Mouse (Mus musculus) CH12.LX (cell line): ENCODE data around the gene Itgb3. TPM values are rescaled to one million over a fixed set of nuclear protein-coding genes. Genes with fewer than 3 reads are reported as not detected.

Source experiments
- DNase-seq: peaks from one replicate; pipeline ENCODE4 v3.0.0-alpha.2; 2013; ENCODE audit errors: extremely low read depth
- H3K27ac ChIP-seq: 2 replicates; pipeline ENCODE4 v1.5.1; 2012; ENCODE audit warnings: low read depth, mild to moderate bottlenecking, control low read depth, moderate library complexity; ENCODE audit not compliant: insufficient read depth
- H3K27me3 ChIP-seq: replicated peaks from 2 replicates; pipeline ENCODE3; 2012; ENCODE audit warnings: inconsistent platforms
- H3K36me3 ChIP-seq, 2 experiments: replicated peaks in 1 of 2; 2 replicates each; pipeline versions ENCODE3 to v1.6.1; 2012; ENCODE audit warnings: inconsistent platforms in 1 of 2, low read length in 1 of 2, mild to moderate bottlenecking in 1 of 2, mixed read lengths in 1 of 2, moderate library complexity in 1 of 2; ENCODE audit not compliant: control insufficient read depth in 1 of 2, insufficient read depth in 1 of 2
- H3K4me1 ChIP-seq, 2 experiments: 2 replicates each; pipeline ENCODE4 v1.6.1; 2012; ENCODE audit warnings: inconsistent platforms in 1 of 2, moderate library complexity in 1 of 2; ENCODE audit not compliant: insufficient read depth in 2 of 2, control insufficient read depth in 1 of 2
- H3K4me2 ChIP-seq: 2 replicates; pipeline ENCODE4 v1.6.1; 2012; ENCODE audit warnings: low read depth, mild to moderate bottlenecking, control low read depth; ENCODE audit not compliant: poor library complexity, insufficient read depth, severe bottlenecking
- H3K4me3 ChIP-seq, 3 experiments: fragments of 150-350 bp in 1 of 3; sonication (generic) in 1 of 3; replicated peaks in 1 of 3; 2 replicates each; pipeline versions ENCODE3 to v1.5.1; 2011 to 2012; ENCODE audit warnings: low read depth in 2 of 3, low read length in 2 of 3, mild to moderate bottlenecking in 2 of 3, moderate library complexity in 2 of 3, control low read depth in 1 of 3, improper control_type of control experiment in 1 of 3, inconsistent platforms in 1 of 3, mixed read lengths in 1 of 3; ENCODE audit not compliant: poor library complexity in 1 of 3
- H3K79me2 ChIP-seq: replicated peaks from 2 replicates; pipeline ENCODE4 v1.6.1; 2012; ENCODE audit warnings: mild to moderate bottlenecking, moderate library complexity; ENCODE audit not compliant: control insufficient read depth, poor library complexity, insufficient read depth, severe bottlenecking; ENCODE audit errors: extremely low read depth
- H3K9ac ChIP-seq: 2 replicates; pipeline ENCODE4 v1.6.1; 2012; ENCODE audit warnings: low read depth, mild to moderate bottlenecking, control low read depth, moderate library complexity; ENCODE audit not compliant: insufficient read depth
- H3K9me3 ChIP-seq: replicated peaks from 2 replicates; pipeline ENCODE3; 2012; ENCODE audit warnings: low read length, inconsistent platforms, mixed read lengths
- E2F4 ChIP-seq: IDR thresholded peaks from 2 replicates; pipeline ENCODE4 v1.6.1; 2011; ENCODE audit warnings: low read depth, low read length, improper control_type of control experiment; ENCODE audit not compliant: insufficient replicate concordance
- ELF1 ChIP-seq: IDR thresholded peaks from 2 replicates; pipeline ENCODE4 v1.6.1; 2014; ENCODE audit warnings: low read depth, mild to moderate bottlenecking, inconsistent platforms, low read length, improper control_type of control experiment
- EP300 ChIP-seq: IDR thresholded peaks from 2 replicates; pipeline ENCODE4 v1.6.1; 2011; ENCODE audit warnings: low read length, improper control_type of control experiment
- HCFC1 ChIP-seq: IDR thresholded peaks from 2 replicates; pipeline ENCODE4 v1.6.1; 2012; ENCODE audit warnings: low read depth, mild to moderate bottlenecking, inconsistent platforms, low read length, improper control_type of control experiment
- IRF4 ChIP-seq: IDR thresholded peaks from 2 replicates; pipeline ENCODE4 v1.6.1; 2014; ENCODE audit warnings: low read depth, mild to moderate bottlenecking, inconsistent platforms, low read length, improper control_type of control experiment
- JUN ChIP-seq: IDR thresholded peaks from 2 replicates; pipeline ENCODE4 v1.6.1; 2011; ENCODE audit warnings: low read depth, mild to moderate bottlenecking, low read length, improper control_type of control experiment, moderate library complexity; ENCODE audit not compliant: insufficient read depth
- JUND ChIP-seq: conservative IDR thresholded peaks from 2 replicates; pipeline ENCODE4 v1.6.1; 2011; ENCODE audit warnings: low read depth, low read length, improper control_type of control experiment
- KAT2A ChIP-seq: IDR thresholded peaks from 2 replicates; pipeline ENCODE4 v1.6.1; 2012; ENCODE audit warnings: low read length, improper control_type of control experiment, inconsistent platforms; ENCODE audit not compliant: insufficient replicate concordance
- MAFK ChIP-seq: IDR thresholded peaks from 2 replicates; pipeline ENCODE4 v1.6.1; 2011; ENCODE audit warnings: low read length, improper control_type of control experiment; ENCODE audit not compliant: insufficient replicate concordance
- MAZ ChIP-seq: IDR thresholded peaks from 2 replicates; pipeline ENCODE4 v1.6.1; 2012; ENCODE audit warnings: low read depth, mild to moderate bottlenecking, inconsistent platforms, low read length, improper control_type of control experiment, moderate library complexity
- MXI1 ChIP-seq: IDR thresholded peaks from 2 replicates; pipeline ENCODE4 v1.6.1; 2011; ENCODE audit warnings: mild to moderate bottlenecking, low read depth, low read length, improper control_type of control experiment
- NELFE ChIP-seq: IDR thresholded peaks from 2 replicates; pipeline ENCODE4 v1.6.1; 2011; ENCODE audit warnings: low read depth, low read length, improper control_type of control experiment
- NRF1 ChIP-seq: IDR thresholded peaks from 2 replicates; pipeline ENCODE4 v1.6.1; 2014; ENCODE audit warnings: low read depth, mild to moderate bottlenecking, inconsistent platforms, low read length, improper control_type of control experiment, moderate library complexity
- PAX5 ChIP-seq: IDR thresholded peaks from 2 replicates; pipeline ENCODE4 v1.6.1; 2012; ENCODE audit warnings: low read length, inconsistent platforms, mixed read lengths
- POLR2A ChIP-seq: IDR thresholded peaks from 2 replicates; pipeline ENCODE4 v1.6.1; 2011; ENCODE audit warnings: low read depth, mild to moderate bottlenecking, improper control_type of control experiment, low read length
- POLR2AphosphoS2 ChIP-seq: IDR thresholded peaks from 2 replicates; pipeline ENCODE4 v1.6.1; 2011; ENCODE audit warnings: low read depth, low read length, improper control_type of control experiment
- RAD21 ChIP-seq: IDR thresholded peaks from 2 replicates; pipeline ENCODE4 v1.6.1; 2011; ENCODE audit warnings: low read depth, mild to moderate bottlenecking, low read length, improper control_type of control experiment, moderate library complexity
- SIN3A ChIP-seq: IDR thresholded peaks from 2 replicates; pipeline ENCODE4 v1.6.1; 2012; ENCODE audit warnings: low read length, improper control_type of control experiment, inconsistent platforms
- TCF12 ChIP-seq: IDR thresholded peaks from 2 replicates; pipeline ENCODE4 v1.6.1; 2014; ENCODE audit warnings: low read depth, mild to moderate bottlenecking, inconsistent platforms, low read length, improper control_type of control experiment
- USF2 ChIP-seq: conservative IDR thresholded peaks from 2 replicates; pipeline ENCODE4 v1.6.1; 2011; ENCODE audit warnings: low read depth, low read length, improper control_type of control experiment
- ZC3H11A ChIP-seq: IDR thresholded peaks from 2 replicates; pipeline ENCODE4 v1.6.1; 2012; ENCODE audit warnings: low read depth, mild to moderate bottlenecking, inconsistent platforms, low read length, improper control_type of control experiment
- ZKSCAN1 ChIP-seq: IDR thresholded peaks from 2 replicates; pipeline ENCODE4 v1.6.1; 2012; ENCODE audit warnings: low read depth, inconsistent platforms, low read length, improper control_type of control experiment, borderline replicate concordance
- ZNF384 ChIP-seq: IDR thresholded peaks from 2 replicates; pipeline ENCODE4 v1.6.1; 2012; ENCODE audit warnings: low read depth, low read length, improper control_type of control experiment, inconsistent platforms
- dilution Hi-C: fragments of 300-500 bp; cut with MboI; formaldehyde crosslinking; loops from 2 replicates; pipeline ENCODE4 v1.14.3; 2020; ENCODE audit warnings: low sequenced_read_pairs; ENCODE audit not compliant: extremely low pct_unique_long_range_greater_than_20kb, extremely low pct_ligation_motif_present
- in situ Hi-C: fragments of 300-500 bp; cut with MboI; formaldehyde crosslinking; loops from 3 replicates; pipeline ENCODE4 v1.14.3; 2019; ENCODE audit warnings: low sequenced_read_pairs, low pct_ligation_motif_present, low pct_unique_long_range_greater_than_20kb, mixed read lengths
- polyA plus RNA-seq: library from polyadenylated mRNA; unstranded; fragments of >175 nt; gene quantifications from 2 replicates; pipeline ENCODE4 v1.2.1, GENCODE M21; 2012; ENCODE audit warnings: low read depth; ENCODE audit not compliant: insufficient read length
- total RNA-seq, 2 experiments: library from RNA; depleted of rRNA; stranded (reverse); fragments of 300-350 nt in 1 of 2; fragments of >200 nt in 1 of 2; gene quantifications; 2 replicates each; pipeline ENCODE4 v1.2.3; 2012 to 2014

The Itgb3 gene
- total and polyA plus RNA-seq, 3 experiments = 2.9 to 11.0 (median 3.0) TPM

DNA sequence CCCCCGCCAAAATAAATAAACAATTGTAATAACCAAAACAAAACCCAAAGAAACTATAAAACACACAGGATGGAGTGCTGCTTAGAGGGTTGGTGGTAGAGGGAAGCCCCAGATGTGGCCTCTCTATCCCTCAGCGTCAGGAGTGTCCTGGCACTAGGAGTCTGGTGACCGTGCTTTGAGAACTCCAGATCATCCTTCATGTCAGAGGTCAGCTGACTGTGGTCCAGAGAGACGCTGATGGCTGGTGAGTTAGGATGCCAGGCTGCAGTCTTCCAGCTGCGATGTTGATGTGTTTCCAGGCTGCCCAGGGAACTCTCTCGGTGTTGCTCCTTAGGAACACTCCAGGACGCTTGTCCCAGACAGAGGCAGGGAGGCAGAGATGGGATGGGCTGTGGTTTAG, 35.7 kb upstream of the Itgb3 start:
- no peaks in the 10 kb centered on the region for H3K27me3 ChIP-seq
- in situ Hi-C loops = no loop called here
- dilution Hi-C loops = no loop called here
- TF ChIP-seq NRF1 = no peak
- no peak for TF ChIP-seq E2F4
- TF ChIP-seq EP300 = no peak
- no peak for TF ChIP-seq ZNF384
- no peak for TF ChIP-seq KAT2A
- no peak for TF ChIP-seq TCF12
- no peak for TF ChIP-seq MAFK
- no peak for TF ChIP-seq ZKSCAN1
- TF ChIP-seq ELF1 = no peak
- no peak for TF ChIP-seq POLR2A
- TF ChIP-seq, all 38 proteins: peak for 0
- no peaks in the 10 kb centered on the region for H3K79me2 ChIP-seq
- no peaks in the 10 kb centered on the region for H3K36me3 ChIP-seq
- peaks cover 0 to 7% of the 10 kb centered on the region in 2 experiments; a peak in 2 of 4 replicates for H3K4me1 ChIP-seq
- no peak overlapping the region for H3K9ac ChIP-seq
- H3K27ac ChIP-seq = no peak overlapping the region
- no peak for DNase-seq
- no peak overlapping the region for H3K4me3 ChIP-seq
- H3K4me2 ChIP-seq = no peak overlapping the region
- H3K9me3 ChIP-seq = peaks cover 6% of the 10 kb centered on the region

DNA sequence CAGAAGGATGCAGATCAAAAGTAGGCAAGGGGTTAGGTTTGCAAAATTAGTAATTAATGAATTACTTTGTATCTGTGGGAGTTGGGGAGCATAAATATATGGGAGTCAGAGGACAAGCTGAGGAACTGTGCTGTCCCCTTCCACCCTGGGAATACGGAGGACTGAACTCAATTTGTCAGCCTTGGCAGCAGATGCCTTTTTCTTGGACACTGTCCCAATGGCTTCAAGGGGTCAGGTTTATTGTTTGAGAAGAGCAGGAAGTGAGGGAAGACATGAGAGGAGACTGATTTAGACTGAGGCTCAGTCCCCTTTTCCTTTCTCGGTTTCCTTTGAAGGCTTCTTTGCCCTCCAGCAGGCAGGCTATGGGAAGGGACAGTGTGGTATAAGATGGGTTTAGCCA, 35.2 kb upstream of the Itgb3 start:
- Histone ChIP-seq H3K9ac (no peak overlapping the region), H3K27me3 (no peaks in the 10 kb centered on the region), H3K79me2 (no peaks in the 10 kb centered on the region), H3K4me3 (no peak overlapping the region), H3K4me2 (no peak overlapping the region), H3K9me3 (peaks cover 6% of the 10 kb centered on the region), H3K4me1 (peaks cover 0 to 11% of the 10 kb centered on the region in 2 experiments; a peak in 2 of 4 replicates), H3K27ac (no peak overlapping the region), H3K36me3 (no peaks in the 10 kb centered on the region)
- dilution Hi-C loops = no loop called here
- in situ Hi-C loops = no loop called here
- no peak for TF ChIP-seq ZC3H11A
- TF ChIP-seq SIN3A = no peak
- no peak for TF ChIP-seq NELFE
- TF ChIP-seq MAZ = no peak
- TF ChIP-seq HCFC1 = no peak
- no peak for TF ChIP-seq NRF1
- TF ChIP-seq PAX5 = no peak
- no peak for TF ChIP-seq USF2
- no peak for TF ChIP-seq MXI1
- TF ChIP-seq IRF4 = no peak
- TF ChIP-seq RAD21 = no peak
- TF ChIP-seq JUN = no peak
- TF ChIP-seq JUND = no peak
- no peak for TF ChIP-seq ELF1
- no peak for TF ChIP-seq POLR2A
- TF ChIP-seq ZNF384 = no peak
- TF ChIP-seq ZKSCAN1 = no peak
- no peak for TF ChIP-seq POLR2AphosphoS2
- DNase-seq = no peak
